Mouse (Mus musculus): Measurements from ENCODE around the gene Wasf3. TPM values are rescaled to one million over a fixed set of nuclear protein-coding genes. Genes with fewer than 3 reads are reported as not detected.

The Wasf3 gene
- total and polyA plus RNA-seq, 3 experiments, result 0.05 TPM; not detected in 2

DNA sequence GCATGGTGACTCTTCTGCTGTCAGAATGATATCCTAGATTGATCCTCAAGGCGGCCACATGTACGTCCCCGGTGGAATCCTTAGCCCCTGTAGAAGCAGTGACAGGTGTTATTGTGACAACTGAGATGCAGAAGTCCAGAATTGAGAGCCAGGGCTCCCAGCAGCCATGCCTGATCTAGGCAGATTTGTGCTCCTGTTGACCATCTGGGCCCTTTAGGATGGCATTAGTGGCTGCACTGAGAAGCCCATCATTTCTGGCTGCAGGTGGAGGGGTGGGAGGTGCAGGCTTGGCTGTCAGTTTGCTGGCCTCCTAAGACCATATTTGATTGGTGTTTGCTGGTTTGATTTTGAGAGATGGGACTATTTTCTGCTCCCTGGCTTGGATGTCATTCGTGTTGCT, 40.9 kb downstream of the Wasf3 start:
- no peak for ATAC-seq (ENCODE audit: extremely low read depth, insufficient number of reproducible peaks, low FRiP score, poor library complexity, severe bottlenecking)
- Histone ChIP-seq H3K9me3 (replicated peaks) (peaks cover 38% of the 10 kb centered on the region), H3K4me1 (ENCODE audit: insufficient read depth, low read depth, low read length) (no peaks in the 10 kb centered on the region), H3K27me3 (ENCODE audit: insufficient read depth, low read length) (no peaks in the 10 kb centered on the region), H3K36me3 (replicated peaks) (no peaks in the 10 kb centered on the region), H3K4me3 (ENCODE audit: low read depth, low read length) (no peak overlapping the region)
- no peak for DNase-seq (ENCODE audit: low spot score)
- no peak for TF ChIP-seq GATA2 (IDR thresholded peaks at IDR 0.05; ENCODE audit: borderline replicate concordance, low read depth, low read length)
- no peak for TF ChIP-seq TAL1 (conservative IDR thresholded peaks at IDR 0.05; ENCODE audit: low read depth, low read length)
- no peak for TF ChIP-seq GATA1 (IDR thresholded peaks at IDR 0.05; ENCODE audit: borderline replicate concordance, low read length)

DNA sequence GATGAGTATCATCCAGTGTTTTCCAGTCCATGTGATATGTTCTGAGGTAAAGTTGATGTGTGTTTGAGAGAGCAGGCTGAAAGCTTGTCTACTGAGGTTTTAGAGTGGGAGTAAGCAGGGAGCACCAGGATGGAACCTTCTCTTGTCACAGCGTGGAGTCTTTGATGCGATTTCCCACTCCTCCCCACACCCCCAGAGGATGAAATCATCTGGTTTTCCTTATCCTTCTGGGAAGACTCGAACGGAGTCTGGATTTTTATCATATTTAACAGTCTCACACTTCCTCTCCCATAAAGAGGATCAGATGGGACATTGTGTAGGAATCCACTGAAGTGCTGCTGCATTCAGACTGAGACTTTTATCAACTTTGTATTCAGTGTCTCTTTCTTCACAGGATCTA, 43.3 kb downstream of the Wasf3 start:
- Histone ChIP-seq H3K36me3 (replicated peaks) (no peaks in the 10 kb centered on the region), H3K27me3 (ENCODE audit: insufficient read depth, low read length) (no peaks in the 10 kb centered on the region), H3K4me3 (ENCODE audit: low read depth, low read length) (no peak overlapping the region), H3K9me3 (replicated peaks) (peaks cover 53% of the 10 kb centered on the region), H3K4me1 (ENCODE audit: insufficient read depth, low read depth, low read length) (no peaks in the 10 kb centered on the region)
- ATAC-seq (ENCODE audit: extremely low read depth, insufficient number of reproducible peaks, low FRiP score, poor library complexity, severe bottlenecking) (no peak), DNase-seq (ENCODE audit: low spot score) (no peak)
- no peak for TF ChIP-seq TAL1 (conservative IDR thresholded peaks at IDR 0.05; ENCODE audit: low read depth, low read length)
- TF ChIP-seq GATA2 (IDR thresholded peaks at IDR 0.05; ENCODE audit: borderline replicate concordance, low read depth, low read length), result no peak
- TF ChIP-seq POLR2AphosphoS5 (IDR thresholded peaks at IDR 0.05; ENCODE audit: insufficient replicate concordance, low read depth, low read length), result no peak
- TF ChIP-seq CTCF (IDR thresholded peaks at IDR 0.05; ENCODE audit: low read depth, low read length), result no peak
- no peak for TF ChIP-seq GATA1 (IDR thresholded peaks at IDR 0.05; ENCODE audit: borderline replicate concordance, low read length)

DNA sequence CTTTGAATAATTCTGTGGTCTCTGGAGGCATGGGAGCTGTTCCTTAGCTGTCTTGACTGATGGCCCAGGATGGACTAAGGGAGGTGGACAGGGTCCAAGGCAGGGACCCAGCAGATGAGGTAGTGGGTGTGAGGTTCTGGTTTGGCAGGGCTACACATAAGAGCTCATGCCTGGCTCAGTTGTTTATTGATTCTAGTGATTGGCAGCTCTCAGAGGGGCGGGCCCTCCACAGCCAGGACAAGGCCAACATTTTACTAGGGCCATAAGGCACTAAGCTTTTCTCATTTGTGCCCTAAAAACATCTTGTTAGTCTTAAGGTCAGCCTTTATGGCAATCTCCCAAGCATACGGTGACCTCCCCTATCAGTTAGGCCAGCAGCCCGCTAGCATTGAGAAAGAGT, 47.0 kb downstream of the Wasf3 start:
- Histone ChIP-seq H3K9me3 (replicated peaks) (peaks cover 42% of the 10 kb centered on the region), H3K4me3 (ENCODE audit: low read depth, low read length) (no peak overlapping the region; the same call in 1 of the 2 replicates), H3K36me3 (replicated peaks) (no peaks in the 10 kb centered on the region), H3K4me1 (ENCODE audit: insufficient read depth, low read depth, low read length) (no peaks in the 10 kb centered on the region), H3K27me3 (ENCODE audit: insufficient read depth, low read length) (no peaks in the 10 kb centered on the region)
- DNase-seq (ENCODE audit: low spot score), result no peak
- TF ChIP-seq GATA1 (IDR thresholded peaks at IDR 0.05; ENCODE audit: borderline replicate concordance, low read length) (no peak), POLR2AphosphoS5 (IDR thresholded peaks at IDR 0.05; ENCODE audit: insufficient replicate concordance, low read depth, low read length) (no peak), CTCF (IDR thresholded peaks at IDR 0.05; ENCODE audit: low read depth, low read length) (no peak), GATA2 (IDR thresholded peaks at IDR 0.05; ENCODE audit: borderline replicate concordance, low read depth, low read length) (no peak), TAL1 (conservative IDR thresholded peaks at IDR 0.05; ENCODE audit: low read depth, low read length) (no peak)
- ATAC-seq (ENCODE audit: extremely low read depth, insufficient number of reproducible peaks, low FRiP score, poor library complexity, severe bottlenecking), result no peak

DNA sequence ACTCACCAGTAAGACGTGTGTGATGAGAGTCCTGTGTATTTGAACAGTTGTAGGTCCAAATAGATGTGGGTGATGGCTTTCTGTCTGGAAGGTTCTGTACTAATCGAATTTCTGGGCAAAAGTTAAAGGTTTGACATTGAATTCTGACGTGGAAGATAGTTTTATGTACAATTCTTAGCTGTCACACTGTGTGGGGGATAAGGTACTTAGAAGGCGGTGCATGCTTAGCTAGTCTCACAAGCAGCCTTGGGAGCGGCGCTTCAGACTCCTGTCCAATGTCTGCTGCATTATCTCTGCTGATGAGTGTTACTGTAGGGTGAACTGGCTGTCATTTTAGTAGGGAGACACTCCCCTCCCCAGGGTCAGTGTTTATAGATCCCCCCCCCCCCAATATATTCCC, 47.7 kb downstream of the Wasf3 start:
- Histone ChIP-seq H3K4me3 (ENCODE audit: low read depth, low read length) (no peak overlapping the region), H3K36me3 (replicated peaks) (no peaks in the 10 kb centered on the region), H3K4me1 (ENCODE audit: insufficient read depth, low read depth, low read length) (no peaks in the 10 kb centered on the region), H3K27me3 (ENCODE audit: insufficient read depth, low read length) (no peaks in the 10 kb centered on the region), H3K9me3 (replicated peaks) (peaks cover 42% of the 10 kb centered on the region)
- ATAC-seq (ENCODE audit: extremely low read depth, insufficient number of reproducible peaks, low FRiP score, poor library complexity, severe bottlenecking) (no peak), DNase-seq (ENCODE audit: low spot score) (no peak)
- TF ChIP-seq TAL1 (conservative IDR thresholded peaks at IDR 0.05; ENCODE audit: low read depth, low read length) (no peak), GATA2 (IDR thresholded peaks at IDR 0.05; ENCODE audit: borderline replicate concordance, low read depth, low read length) (no peak), POLR2AphosphoS5 (IDR thresholded peaks at IDR 0.05; ENCODE audit: insufficient replicate concordance, low read depth, low read length) (no peak), GATA1 (IDR thresholded peaks at IDR 0.05; ENCODE audit: borderline replicate concordance, low read length) (no peak), CTCF (IDR thresholded peaks at IDR 0.05; ENCODE audit: low read depth, low read length) (no peak)

DNA sequence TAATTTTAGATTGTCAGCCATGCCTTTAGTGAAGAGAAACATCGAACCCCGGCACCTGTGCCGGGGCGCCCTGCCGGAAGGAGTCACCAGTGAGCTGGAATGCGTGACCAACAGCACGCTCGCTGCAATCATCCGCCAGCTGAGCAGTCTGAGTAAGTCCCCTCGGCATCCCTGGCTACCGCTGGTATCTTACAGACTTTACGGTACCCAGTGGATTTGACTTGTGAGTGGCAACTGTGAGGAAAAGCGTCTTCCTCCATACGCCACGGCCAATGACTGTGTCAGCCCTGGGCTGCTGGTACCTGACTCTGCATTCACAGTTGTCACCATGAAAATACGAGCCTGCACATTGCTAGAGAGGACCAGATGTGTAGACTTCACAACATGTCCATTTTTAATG, 50.5 kb downstream of the Wasf3 start:
- H3K36me3 ChIP-seq (replicated peaks), result no peaks in the 10 kb centered on the region
- no peak for ATAC-seq (ENCODE audit: extremely low read depth, insufficient number of reproducible peaks, low FRiP score, poor library complexity, severe bottlenecking)
- no peak overlapping the region for H3K4me3 ChIP-seq (ENCODE audit: low read depth, low read length)
- no peaks in the 10 kb centered on the region for H3K27me3 ChIP-seq (ENCODE audit: insufficient read depth, low read length)
- no peaks in the 10 kb centered on the region for H3K4me1 ChIP-seq (ENCODE audit: insufficient read depth, low read depth, low read length)
- peaks cover 38% of the 10 kb centered on the region for H3K9me3 ChIP-seq (replicated peaks)
- no peak for TF ChIP-seq GATA1 (IDR thresholded peaks at IDR 0.05; ENCODE audit: borderline replicate concordance, low read length)
- DNase-seq (ENCODE audit: low spot score), result no peak

DNA sequence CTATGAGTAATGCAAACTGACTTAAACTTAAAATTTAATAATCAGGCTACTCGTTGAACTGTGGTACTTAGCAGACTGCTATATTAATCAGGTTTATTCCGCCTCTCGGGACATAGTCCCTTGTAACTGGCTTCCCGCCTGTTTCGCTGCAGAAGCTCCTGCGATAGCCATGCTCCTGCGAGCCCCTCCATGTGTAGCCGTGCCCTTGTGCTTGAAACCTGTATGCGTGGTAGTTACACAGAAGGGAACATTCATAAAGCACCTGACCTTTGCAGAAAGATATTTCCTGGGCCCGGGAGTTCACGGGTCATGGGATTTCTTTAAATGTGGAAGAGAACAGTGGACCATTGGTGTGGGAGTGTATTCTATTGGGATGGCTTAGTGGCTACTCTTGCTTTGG, 52.0 kb downstream of the Wasf3 start:
- Histone ChIP-seq H3K27me3 (ENCODE audit: insufficient read depth, low read length) (no peaks in the 10 kb centered on the region), H3K4me1 (ENCODE audit: insufficient read depth, low read depth, low read length) (no peaks in the 10 kb centered on the region), H3K36me3 (replicated peaks) (no peaks in the 10 kb centered on the region), H3K9me3 (replicated peaks) (peaks cover 31% of the 10 kb centered on the region), H3K4me3 (ENCODE audit: low read depth, low read length) (no peak overlapping the region)
- no peak for DNase-seq (ENCODE audit: low spot score)
- ATAC-seq (ENCODE audit: extremely low read depth, insufficient number of reproducible peaks, low FRiP score, poor library complexity, severe bottlenecking), result no peak
- TF ChIP-seq GATA1 (IDR thresholded peaks at IDR 0.05; ENCODE audit: borderline replicate concordance, low read length) (no peak), CTCF (IDR thresholded peaks at IDR 0.05; ENCODE audit: low read depth, low read length) (no peak), TAL1 (conservative IDR thresholded peaks at IDR 0.05; ENCODE audit: low read depth, low read length) (no peak), POLR2AphosphoS5 (IDR thresholded peaks at IDR 0.05; ENCODE audit: insufficient replicate concordance, low read depth, low read length) (no peak), GATA2 (IDR thresholded peaks at IDR 0.05; ENCODE audit: borderline replicate concordance, low read depth, low read length) (no peak)

DNA sequence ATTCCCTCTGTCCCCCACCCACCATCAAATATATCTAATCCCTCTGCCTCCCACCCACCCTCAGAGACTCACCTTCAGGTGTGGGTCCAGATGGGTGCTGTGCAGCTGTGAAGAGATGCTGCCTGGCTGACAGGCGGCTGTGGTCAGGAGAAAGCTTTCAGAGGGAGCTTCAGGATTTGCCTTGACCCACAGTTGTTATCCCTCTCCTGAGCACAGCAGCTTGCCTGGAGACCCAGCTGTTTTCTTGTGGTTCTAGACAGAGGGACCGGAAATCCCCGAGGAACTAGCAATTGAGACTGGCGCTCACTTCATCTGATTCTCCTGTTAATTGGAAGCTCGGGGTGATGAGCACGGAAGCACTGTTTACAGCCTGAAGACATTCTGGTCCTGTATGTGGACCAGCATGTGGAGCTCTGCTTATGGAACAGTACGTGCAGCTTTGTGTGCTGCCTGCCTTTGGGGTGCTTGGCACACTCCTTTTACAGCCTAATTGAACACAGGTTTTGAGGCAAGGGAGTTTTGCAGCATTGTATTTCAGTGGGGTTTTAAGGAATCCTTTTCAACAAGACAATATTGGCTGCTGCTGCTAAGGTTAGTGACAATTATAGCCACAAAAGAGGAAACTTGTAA, 54.5 kb downstream of the Wasf3 start:
- TF ChIP-seq GATA2 (IDR thresholded peaks at IDR 0.05; ENCODE audit: borderline replicate concordance, low read depth, low read length) (no peak), POLR2AphosphoS5 (IDR thresholded peaks at IDR 0.05; ENCODE audit: insufficient replicate concordance, low read depth, low read length) (no peak)
- Histone ChIP-seq H3K4me3 (ENCODE audit: low read depth, low read length) (no peak overlapping the region), H3K4me1 (ENCODE audit: insufficient read depth, low read depth, low read length) (no peaks in the 10 kb centered on the region), H3K27me3 (ENCODE audit: insufficient read depth, low read length) (no peaks in the 10 kb centered on the region), H3K9me3 (replicated peaks) (peaks cover 27% of the 10 kb centered on the region), H3K36me3 (replicated peaks) (no peaks in the 10 kb centered on the region)
- ATAC-seq (ENCODE audit: extremely low read depth, insufficient number of reproducible peaks, low FRiP score, poor library complexity, severe bottlenecking) (no peak), DNase-seq (ENCODE audit: low spot score) (no peak)

Data from G1E (cell line).